Mouse (Mus musculus) G1E (cell line): ENCODE measurements around the gene Rab8a. TPM values are rescaled to one million over a fixed set of nuclear protein-coding genes. Genes with fewer than 3 reads are reported as not detected.

ENCODE experiments used
- ATAC-seq: 2 replicates; pipeline ENCODE4 v1.8.0; 2016; ENCODE audit warnings: mild to moderate bottlenecking; ENCODE audit not compliant: insufficient number of reproducible peaks, poor library complexity, low FRiP score, severe bottlenecking; ENCODE audit errors: extremely low read depth
- DNase-seq: peaks from one replicate; pipeline ENCODE4 v3.0.0; 2012; ENCODE audit warnings: low spot score
- H3K27me3 ChIP-seq: 2 replicates; pipeline ENCODE4 v1.6.1; 2012; ENCODE audit warnings: mild to moderate bottlenecking, low read length, inconsistent platforms; ENCODE audit not compliant: insufficient read depth
- H3K36me3 ChIP-seq: replicated peaks from 2 replicates; pipeline ENCODE3; 2012; ENCODE audit warnings: mild to moderate bottlenecking, inconsistent platforms
- H3K4me1 ChIP-seq: 2 replicates; pipeline ENCODE4 v1.6.1; 2012; ENCODE audit warnings: low read depth, low read length, inconsistent platforms, mixed read lengths; ENCODE audit not compliant: insufficient read depth
- H3K4me3 ChIP-seq: 2 replicates; pipeline ENCODE4 v1.5.1; 2012; ENCODE audit warnings: low read depth, mild to moderate bottlenecking, inconsistent platforms, low read length, moderate library complexity, mixed read lengths
- H3K9me3 ChIP-seq: replicated peaks from 2 replicates; pipeline ENCODE4 v1.6.1; 2012; ENCODE audit warnings: inconsistent platforms
- CTCF ChIP-seq: IDR thresholded peaks from 2 replicates; pipeline ENCODE4 v1.5.1; 2012; ENCODE audit warnings: low read depth, low read length, inconsistent platforms, mixed read lengths
- GATA1 ChIP-seq: IDR thresholded peaks from 2 replicates; pipeline ENCODE4 v1.6.1; 2012; ENCODE audit warnings: borderline replicate concordance, low read length, inconsistent platforms, mixed read lengths
- GATA2 ChIP-seq: IDR thresholded peaks from 2 replicates; pipeline ENCODE4 v1.6.1; 2012; ENCODE audit warnings: low read depth, low read length, inconsistent platforms, borderline replicate concordance
- POLR2AphosphoS5 ChIP-seq: IDR thresholded peaks from 2 replicates; pipeline ENCODE4 v1.6.1; 2012; ENCODE audit warnings: low read depth, low read length, inconsistent platforms; ENCODE audit not compliant: insufficient replicate concordance
- TAL1 ChIP-seq: conservative IDR thresholded peaks from 2 replicates; pipeline ENCODE4 v1.6.1; 2012; ENCODE audit warnings: low read depth, low read length, inconsistent platforms, mixed read lengths
- polyA plus RNA-seq: library from polyadenylated mRNA; stranded (reverse); fragments of >175 nt; gene quantifications from 2 replicates; pipeline ENCODE4 v1.2.3, GENCODE M21; 2012
- total RNA-seq, 2 experiments: library from RNA; stranded (forward) in 1 of 2; stranded (reverse) in 1 of 2; fragments of 200-1000 nt in 1 of 2; fragments of >200 nt in 1 of 2; fragmentation: Nextera tagmentation in 1 of 2; gene quantifications; 2 replicates each; pipeline ENCODE4 v1.2.3; 2014 to 2017

Gene Rab8a
- total and polyA plus RNA-seq, 3 experiments, result 51.8 to 431 (median 63.9) TPM

GRCm38 (mm10) chr8:72144345-72144975 lies 16.5 kb upstream of the Rab8a start:
- H3K36me3 ChIP-seq, result peaks cover 10% of the 10 kb centered on the region
- ATAC-seq, result no peak
- TF ChIP-seq TAL1 (no peak), POLR2AphosphoS5 (no peak), CTCF (no peak), GATA1 (no peak), GATA2 (no peak)

DNA sequence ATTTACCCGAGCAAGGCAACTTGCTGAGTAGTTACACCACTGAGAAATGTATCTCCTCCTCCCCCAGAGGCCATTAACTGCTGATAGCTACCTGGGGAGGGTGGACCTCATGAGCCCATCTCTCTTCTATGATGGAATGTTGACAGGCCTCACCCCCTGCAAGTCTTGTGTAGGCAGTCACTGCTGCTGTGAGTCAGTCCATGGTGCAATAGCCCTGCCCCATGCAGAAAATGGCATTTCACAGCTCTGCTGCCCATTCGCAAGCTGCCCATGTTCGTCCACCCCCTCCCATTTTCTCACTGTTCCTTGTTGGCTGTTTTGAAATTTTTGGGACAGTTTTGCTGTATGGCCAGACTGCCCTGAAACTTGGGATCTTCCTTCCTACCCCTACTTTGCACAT lies 15.5 kb upstream of the Rab8a start:
- Histone ChIP-seq H3K36me3 (peaks cover 17% of the 10 kb centered on the region), H3K4me3 (no peak overlapping the region), H3K27me3 (peaks cover 5% of the 10 kb centered on the region), H3K9me3 (no peaks in the 10 kb centered on the region), H3K4me1 (no peaks in the 10 kb centered on the region; the same call in 1 of the 2 replicates)
- no peak for TF ChIP-seq GATA2
- TF ChIP-seq CTCF, result no peak
- TF ChIP-seq POLR2AphosphoS5, result no peak
- TF ChIP-seq TAL1, result no peak
- DNase-seq (no peak), ATAC-seq (no peak)

More at GRCm38 (mm10) chr8:72144345-72144975, 16.5 kb upstream of the Rab8a start:
- no peaks in the 10 kb centered on the region for H3K9me3 ChIP-seq
- no peak overlapping the region for H3K4me3 ChIP-seq
- peaks cover 5% of the 10 kb centered on the region for H3K27me3 ChIP-seq
- H3K4me1 ChIP-seq, result no peaks in the 10 kb centered on the region; the same call in 1 of the 2 replicates
- DNase-seq, result no peak

DNA sequence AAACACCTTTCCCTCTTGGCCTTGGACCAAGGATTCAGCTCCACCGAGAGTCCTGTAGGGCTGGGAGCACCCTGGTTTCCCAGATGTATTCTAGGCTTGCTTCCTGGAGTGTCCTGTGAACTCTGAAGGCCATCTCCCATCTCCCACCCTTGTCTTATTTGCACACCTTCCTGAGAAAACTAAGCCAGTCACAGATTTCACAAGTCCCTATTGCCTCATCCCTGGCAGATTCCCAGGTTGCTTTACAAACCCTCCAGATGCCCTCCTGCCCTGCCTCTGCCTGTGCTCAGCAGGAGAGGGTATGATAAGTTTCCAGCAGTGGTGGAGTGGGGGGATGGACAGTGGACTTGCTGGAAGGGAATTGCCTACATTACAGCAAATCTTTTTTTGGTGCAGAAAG lies 14.9 kb upstream of the Rab8a start:
- no peak for DNase-seq
- peaks cover 21% of the 10 kb centered on the region for H3K36me3 ChIP-seq
- TF ChIP-seq TAL1, result no peak

GRCm38 (mm10) chr8:72146556-72146955 lies 14.4 kb upstream of the Rab8a start:
- Histone ChIP-seq H3K27me3 (peaks cover 5% of the 10 kb centered on the region), H3K9me3 (no peaks in the 10 kb centered on the region), H3K4me1 (no peaks in the 10 kb centered on the region; the same call in 1 of the 2 replicates), H3K4me3 (no peak overlapping the region), H3K36me3 (peaks cover 26% of the 10 kb centered on the region)
- DNase-seq (no peak), ATAC-seq (no peak)
- TF ChIP-seq POLR2AphosphoS5 (no peak), GATA1 (no peak), TAL1 (no peak), CTCF (no peak), GATA2 (no peak)

More for the DNA sequence above, 14.9 kb upstream of the Rab8a start:
- H3K4me3 ChIP-seq, result no peak overlapping the region
- H3K9me3 ChIP-seq, result no peaks in the 10 kb centered on the region
- H3K27me3 ChIP-seq, result peaks cover 5% of the 10 kb centered on the region
- no peak for ATAC-seq
- no peaks in the 10 kb centered on the region; the same call in 1 of the 2 replicates for H3K4me1 ChIP-seq

GRCm38 (mm10) chr8:72147266-72147665 lies 13.7 kb upstream of the Rab8a start:
- DNase-seq, result no peak
- ATAC-seq, result no peak
- Histone ChIP-seq H3K27me3 (peaks cover 4% of the 10 kb centered on the region), H3K4me3 (no peak overlapping the region), H3K36me3 (peaks cover 26% of the 10 kb centered on the region), H3K9me3 (no peaks in the 10 kb centered on the region), H3K4me1 (no peaks in the 10 kb centered on the region; the same call in 1 of the 2 replicates)
- no peak for TF ChIP-seq TAL1
- TF ChIP-seq CTCF, result no peak
- no peak for TF ChIP-seq GATA1
- no peak for TF ChIP-seq GATA2
- TF ChIP-seq POLR2AphosphoS5, result no peak

DNA sequence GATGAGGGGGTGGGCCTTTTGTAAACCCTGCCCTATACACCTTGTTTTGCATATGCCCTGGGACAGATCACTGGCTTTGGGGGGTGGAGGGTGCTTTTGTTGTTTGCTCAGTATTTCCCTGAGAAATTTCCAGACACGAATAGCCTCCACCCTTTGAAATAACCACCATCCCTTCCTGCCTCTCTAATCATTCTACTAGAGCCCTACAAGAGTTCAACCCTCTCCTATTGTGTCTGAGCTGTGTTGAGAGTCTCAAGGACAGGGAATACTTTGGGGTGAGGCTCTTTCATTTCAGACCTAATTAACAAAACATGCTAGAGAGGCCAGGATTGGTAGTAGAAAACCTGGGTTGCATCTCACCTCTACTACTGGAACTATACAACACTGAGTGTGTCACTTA lies 11.9 kb upstream of the Rab8a start:
- Histone ChIP-seq H3K4me1 (no peaks in the 10 kb centered on the region; the same call in 1 of the 2 replicates), H3K9me3 (no peaks in the 10 kb centered on the region), H3K36me3 (peaks cover 37% of the 10 kb centered on the region), H3K27me3 (peaks cover 2% of the 10 kb centered on the region; the same call in 1 of the 2 replicates), H3K4me3 (no peak overlapping the region)
- ATAC-seq, result no peak
- DNase-seq, result no peak
- TF ChIP-seq POLR2AphosphoS5, result no peak
- TF ChIP-seq TAL1, result no peak
- no peak for TF ChIP-seq GATA2
- TF ChIP-seq GATA1, result no peak
- no peak for TF ChIP-seq CTCF
